Mouse (Mus musculus) heart, embryonic 11.5 days (tissue): ENCODE results near the gene S100a6. TPM values are rescaled to one million over a fixed set of nuclear protein-coding genes. Genes with fewer than 3 reads are reported as not detected.

Experiments
- ATAC-seq: fragments of 200-750 bp; cut with Nextera tagmentation; replicated peaks from 2 replicates; pipeline ENCODE4 v1.8.0; 2017; ENCODE audit warnings: moderate library complexity; ENCODE audit not compliant: insufficient number of reproducible peaks, low FRiP score, low TSS enrichment
- H3K27ac ChIP-seq: fragments of 300-500 bp; sonication (generic); 2 replicates; pipeline ENCODE4 v1.5.1; 2014; ENCODE audit warnings: mild to moderate bottlenecking, low read depth, low read length
- H3K27me3 ChIP-seq: fragments of 300-500 bp; sonication (generic); 2 replicates; pipeline ENCODE4 v1.6.1; 2014; ENCODE audit warnings: mild to moderate bottlenecking, low read length, mixed read lengths; ENCODE audit not compliant: control insufficient read depth, insufficient read depth
- H3K36me3 ChIP-seq: fragments of 300-500 bp; sonication (generic); 2 replicates; pipeline ENCODE4 v1.6.1; 2014; ENCODE audit warnings: mild to moderate bottlenecking, low read length, moderate library complexity, mixed read lengths; ENCODE audit not compliant: control insufficient read depth, insufficient read depth
- H3K4me1 ChIP-seq: fragments of 300-500 bp; sonication (generic); 2 replicates; pipeline ENCODE4 v1.6.1; 2014; ENCODE audit warnings: low read length; ENCODE audit not compliant: control insufficient read depth, insufficient read depth
- H3K4me2 ChIP-seq: fragments of 300-500 bp; sonication (generic); 2 replicates; pipeline ENCODE4 v1.6.1; 2014; ENCODE audit warnings: mild to moderate bottlenecking, moderate library complexity
- H3K4me3 ChIP-seq: fragments of 300-500 bp; sonication (generic); 2 replicates; pipeline ENCODE4 v1.5.1; 2014; ENCODE audit warnings: low read depth, low read length
- H3K9ac ChIP-seq: fragments of 300-500 bp; sonication (generic); 2 replicates; pipeline ENCODE4 v1.6.1; 2014; ENCODE audit warnings: mild to moderate bottlenecking, low read depth, low read length, moderate library complexity
- H3K9me3 ChIP-seq: fragments of 300-500 bp; sonication (generic); replicated peaks from 2 replicates; pipeline ENCODE4 v1.6.1; 2016; ENCODE audit warnings: low read length; ENCODE audit not compliant: control insufficient read depth
- WGBS: fragments of 180-500 bp; shearing (Covaris S2); extraction: QIAGEN DNeasy Blood & Tissue Kit; methylation state at CpG from one replicate; pipeline ENCODE4 v1.1.7; 2014; ENCODE audit not compliant: insufficient replicate concordance; 5-methylcytosine and 5-hydroxymethylcytosine counted together
- polyA plus RNA-seq: library from polyadenylated mRNA; unstranded; fragments of >200 nt; fragmentation: Nextera tagmentation; extraction: Ambion mirVana; gene quantifications from 2 replicates; pipeline ENCODE4 v1.2.1, GENCODE M21; 2014

The S100a6 gene
- polyA plus RNA-seq, 1 experiment from 2014 or later: 43.6 TPM

GRCm38 (mm10) chr3:90613461-90614147 is 922 bp downstream of the S100a6 start:
- no peak overlapping the region for H3K4me3 ChIP-seq
- peak overlapping the region; percentile 77 for H3K4me2 ChIP-seq
- no peaks in the 10 kb centered on the region for H3K27me3 ChIP-seq
- no peak overlapping the region for H3K27ac ChIP-seq
- no peak for ATAC-seq
- WGBS: 49% methylated on average over 7 of the region's 7 CpGs
- no peak overlapping the region for H3K9ac ChIP-seq
- H3K9me3 ChIP-seq: no peaks in the 10 kb centered on the region
- no peaks in the 10 kb centered on the region for H3K36me3 ChIP-seq
- H3K4me1 ChIP-seq: 0 out of 2 replicates have a peak, but pooled peaks cover 5% of the 10 kb centered on the region

DNA sequence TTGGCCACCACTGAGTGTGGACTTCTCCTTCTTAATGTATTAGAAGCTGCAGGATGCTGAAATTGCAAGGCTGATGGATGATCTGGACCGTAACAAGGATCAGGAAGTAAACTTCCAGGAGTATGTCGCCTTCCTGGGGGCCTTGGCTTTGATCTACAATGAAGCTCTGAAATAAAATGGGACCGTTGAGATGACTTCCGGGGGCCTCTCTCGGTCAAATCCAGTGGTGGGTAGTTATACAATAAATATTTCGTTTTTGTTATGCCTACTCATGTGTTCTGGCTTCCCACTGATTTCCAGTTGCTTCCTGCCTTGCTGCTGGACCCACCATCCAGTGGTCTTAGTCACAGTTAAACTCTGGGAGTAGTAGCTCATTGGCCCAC is 1.5 kb downstream of the S100a6 start:
- Histone ChIP-seq H3K27ac (no peak overlapping the region), H3K36me3 (no peaks in the 10 kb centered on the region), H3K4me2 (no peak overlapping the region), H3K9ac (no peak overlapping the region), H3K9me3 (no peaks in the 10 kb centered on the region), H3K4me3 (no peak overlapping the region), H3K27me3 (no peaks in the 10 kb centered on the region), H3K4me1 (0 out of 2 replicates have a peak, but pooled peaks cover 5% of the 10 kb centered on the region)
- no peak for ATAC-seq
- 77% methylated on average over 6 of the region's 6 CpGs for WGBS

- Histone ChIP-seq H3K27me3 (no peaks in the 10 kb centered on the region), H3K27ac (no peak overlapping the region), H3K4me2 (no peak overlapping the region), H3K4me3 (no peak overlapping the region), H3K9ac (no peak overlapping the region), H3K4me1 (0 out of 2 replicates have a peak, but pooled peaks cover 5% of the 10 kb centered on the region), H3K36me3 (no peaks in the 10 kb centered on the region), H3K9me3 (no peaks in the 10 kb centered on the region)
- ATAC-seq: no peak
- 71% methylated on average over 11 of the region's 11 CpGs for WGBS
Measured at GRCm38 (mm10) chr3:90614611-90615251, 2.0 kb downstream of the S100a6 start.

GRCm38 (mm10) chr3:90615415-90615814 is 2.7 kb downstream of the S100a6 start:
- 9% methylated on average over 7 of the region's 7 CpGs for WGBS
- H3K4me2 ChIP-seq: no peak overlapping the region
- ATAC-seq: 0 out of 2 replicates have a peak, but pooled peaks have one; percentile 39

GRCm38 (mm10) chr3:90615911-90616310 is 3.2 kb downstream of the S100a6 start:
- Histone ChIP-seq H3K9ac (no peak overlapping the region), H3K27ac (no peak overlapping the region), H3K4me1 (0 out of 2 replicates have a peak, but pooled peaks cover 5% of the 10 kb centered on the region), H3K4me3 (no peak overlapping the region), H3K36me3 (no peaks in the 10 kb centered on the region), H3K9me3 (no peaks in the 10 kb centered on the region), H3K4me2 (no peak overlapping the region), H3K27me3 (no peaks in the 10 kb centered on the region)
- 60% methylated on average over 1 of the region's 1 CpGs for WGBS
- ATAC-seq: no peak

More at GRCm38 (mm10) chr3:90615415-90615814, 2.7 kb downstream of the S100a6 start:
- H3K9ac ChIP-seq: no peak overlapping the region
- H3K27ac ChIP-seq: no peak overlapping the region
- 0 out of 2 replicates have a peak, but pooled peaks cover 5% of the 10 kb centered on the region for H3K4me1 ChIP-seq
- no peak overlapping the region for H3K4me3 ChIP-seq
- no peaks in the 10 kb centered on the region for H3K27me3 ChIP-seq
- H3K9me3 ChIP-seq: no peaks in the 10 kb centered on the region
- H3K36me3 ChIP-seq: no peaks in the 10 kb centered on the region

GRCm38 (mm10) chr3:90617586-90617985 is 4.9 kb downstream of the S100a6 start:
- 11% methylated on average over 1 of the region's 1 CpGs for WGBS
- H3K4me3 ChIP-seq: no peak overlapping the region
- H3K9me3 ChIP-seq: no peaks in the 10 kb centered on the region
- no peak for ATAC-seq
- H3K27me3 ChIP-seq: no peaks in the 10 kb centered on the region
- H3K36me3 ChIP-seq: no peaks in the 10 kb centered on the region
- H3K27ac ChIP-seq: no peak overlapping the region
- 0 out of 2 replicates have a peak, but pooled peaks cover 5% of the 10 kb centered on the region for H3K4me1 ChIP-seq
- H3K4me2 ChIP-seq: no peak overlapping the region
- no peak overlapping the region for H3K9ac ChIP-seq

DNA sequence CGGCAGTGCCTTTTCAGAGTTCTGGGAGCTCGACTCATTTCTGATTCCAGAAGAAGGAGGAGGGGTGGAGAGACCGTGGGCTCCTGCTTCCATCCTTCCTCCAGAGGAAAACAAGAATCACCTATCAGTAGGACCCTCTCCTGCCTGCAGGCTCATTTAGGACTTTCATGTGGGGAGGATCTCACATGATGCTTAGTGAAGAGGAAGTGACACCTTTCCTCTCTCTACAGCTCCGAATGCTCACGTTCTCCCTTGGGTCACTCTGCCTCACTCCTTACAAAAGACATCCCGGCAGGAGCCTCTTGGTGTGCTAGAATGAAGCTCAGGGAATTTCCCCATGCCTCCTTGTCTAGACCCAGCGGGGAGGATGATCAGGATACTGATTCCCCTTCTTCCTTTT is 8.9 kb downstream of the S100a6 start:
- no peaks in the 10 kb centered on the region for H3K9me3 ChIP-seq
- H3K4me3 ChIP-seq: no peak overlapping the region
- no peaks in the 10 kb centered on the region for H3K27me3 ChIP-seq
- 43% methylated on average over 7 of the region's 7 CpGs for WGBS
- H3K4me2 ChIP-seq: no peak overlapping the region
- H3K4me1 ChIP-seq: no peaks in the 10 kb centered on the region
- no peaks in the 10 kb centered on the region for H3K36me3 ChIP-seq
- no peak overlapping the region for H3K27ac ChIP-seq
- H3K9ac ChIP-seq: no peak overlapping the region
- ATAC-seq: no peak

DNA sequence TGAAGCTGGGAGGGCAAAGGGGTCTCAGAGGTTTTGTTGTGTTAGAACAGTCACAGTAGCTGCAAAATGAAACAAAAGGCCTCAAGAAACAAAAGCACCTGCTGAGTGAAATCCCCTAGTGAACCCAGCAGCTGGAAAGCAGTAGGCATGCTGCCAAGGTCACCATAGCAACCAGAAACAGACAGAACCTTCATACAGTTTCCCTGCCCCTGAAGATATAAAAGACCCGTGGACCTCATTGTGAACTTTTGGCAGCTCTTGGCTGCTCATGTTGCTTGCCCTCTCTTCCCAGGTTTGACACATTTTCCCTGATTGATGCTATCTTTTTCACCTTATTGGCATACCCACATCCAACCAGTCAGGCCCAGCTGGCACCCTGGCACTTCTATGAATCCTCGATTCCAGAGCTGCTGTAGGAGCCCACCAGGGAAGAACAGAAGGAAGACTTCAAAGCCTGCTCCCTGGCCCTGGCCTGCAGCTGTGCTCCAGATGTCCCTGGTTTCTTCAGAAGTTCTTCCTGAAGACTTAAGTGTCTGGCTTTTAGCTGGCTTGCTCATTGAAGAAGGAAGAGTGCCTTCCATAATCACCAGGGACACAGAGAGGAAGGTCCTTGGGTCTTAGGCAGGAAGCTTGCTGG is 10.9 kb downstream of the S100a6 start:
- H3K9ac ChIP-seq: no peak overlapping the region
- H3K36me3 ChIP-seq: no peaks in the 10 kb centered on the region
- no peak overlapping the region for H3K4me3 ChIP-seq
- WGBS: 23% methylated on average over 2 of the region's 2 CpGs
- no peak for ATAC-seq
- no peak overlapping the region for H3K27ac ChIP-seq
- H3K27me3 ChIP-seq: no peaks in the 10 kb centered on the region
- no peak overlapping the region for H3K4me2 ChIP-seq
- H3K9me3 ChIP-seq: no peaks in the 10 kb centered on the region
- H3K4me1 ChIP-seq: no peaks in the 10 kb centered on the region
